Mouse (Mus musculus): ENCODE measurements around the gene Ern2. TPM values are rescaled to one million over a fixed set of nuclear protein-coding genes. Genes with fewer than 3 reads are reported as not detected.

Ern2 gene
- polyA plus RNA-seq, 1 experiment from 2014 or later: 1.7 TPM

GRCm38 (mm10) chr7:122203936-122204335 is 17.9 kb upstream of the Ern2 start:
- Histone ChIP-seq H3K9me3 (ENCODE audit: control insufficient read depth, low read length) (no peaks in the 10 kb centered on the region), H3K36me3 (ENCODE audit: control insufficient read depth, insufficient read depth) (no peaks in the 10 kb centered on the region), H3K4me2 (ENCODE audit: low read length) (no peak overlapping the region), H3K4me3 (replicated peaks; ENCODE audit: low read length) (no peak overlapping the region), H3K9ac (replicated peaks; ENCODE audit: low read depth, low read length) (no peak overlapping the region), H3K4me1 (replicated peaks; ENCODE audit: control insufficient read depth, insufficient read depth, low read length) (no peaks in the 10 kb centered on the region), H3K27ac (ENCODE audit: low read length) (no peak overlapping the region), H3K27me3 (replicated peaks; ENCODE audit: control insufficient read depth, insufficient read depth, low read length) (no peaks in the 10 kb centered on the region)
- 67% methylated on average over 2 of the region's 2 CpGs for WGBS
- ATAC-seq: no peak

- no peak overlapping the region for H3K9ac ChIP-seq (replicated peaks; ENCODE audit: low read depth, low read length)
- 29% methylated on average over 5 of the region's 5 CpGs for whole genome bisulfite sequencing
- H3K4me3 ChIP-seq (replicated peaks; ENCODE audit: low read length): no peak overlapping the region
- no peaks in the 10 kb centered on the region for H3K4me1 ChIP-seq (replicated peaks; ENCODE audit: control insufficient read depth, insufficient read depth, low read length)
- H3K27me3 ChIP-seq (replicated peaks; ENCODE audit: control insufficient read depth, insufficient read depth, low read length): no peaks in the 10 kb centered on the region
- H3K4me2 ChIP-seq (ENCODE audit: low read length): no peak overlapping the region
- 0 out of 2 replicates have a peak, but pooled peaks cover 3% of the 10 kb centered on the region for H3K9me3 ChIP-seq (ENCODE audit: control insufficient read depth, low read length)
- no peaks in the 10 kb centered on the region for H3K36me3 ChIP-seq (ENCODE audit: control insufficient read depth, insufficient read depth)
- no peak for ATAC-seq
- H3K27ac ChIP-seq (ENCODE audit: low read length): no peak overlapping the region
Observed at GRCm38 (mm10) chr7:122199296-122199695, 13.3 kb upstream of the Ern2 start.

GRCm38 (mm10) chr7:122197306-122197705 is 11.3 kb upstream of the Ern2 start:
- no peak for ATAC-seq
- WGBS: 40% methylated on average over 4 of the region's 4 CpGs

GRCm38 (mm10) chr7:122196771-122197170 is 10.8 kb upstream of the Ern2 start:
- Histone ChIP-seq H3K4me2 (ENCODE audit: low read length) (no peak overlapping the region), H3K36me3 (ENCODE audit: control insufficient read depth, insufficient read depth) (no peaks in the 10 kb centered on the region), H3K27me3 (replicated peaks; ENCODE audit: control insufficient read depth, insufficient read depth, low read length) (no peaks in the 10 kb centered on the region), H3K9ac (replicated peaks; ENCODE audit: low read depth, low read length) (no peak overlapping the region), H3K4me1 (replicated peaks; ENCODE audit: control insufficient read depth, insufficient read depth, low read length) (no peaks in the 10 kb centered on the region), H3K27ac (ENCODE audit: low read length) (no peak overlapping the region), H3K4me3 (replicated peaks; ENCODE audit: low read length) (no peak overlapping the region), H3K9me3 (ENCODE audit: control insufficient read depth, low read length) (0 out of 2 replicates have a peak, but pooled peaks cover 3% of the 10 kb centered on the region)
- no peak for ATAC-seq
- WGBS: 90% methylated on average over 9 of the region's 9 CpGs

More at GRCm38 (mm10) chr7:122197306-122197705, 11.3 kb upstream of the Ern2 start:
- Histone ChIP-seq H3K9me3 (ENCODE audit: control insufficient read depth, low read length) (0 out of 2 replicates have a peak, but pooled peaks cover 3% of the 10 kb centered on the region), H3K27me3 (replicated peaks; ENCODE audit: control insufficient read depth, insufficient read depth, low read length) (no peaks in the 10 kb centered on the region), H3K9ac (replicated peaks; ENCODE audit: low read depth, low read length) (no peak overlapping the region), H3K27ac (ENCODE audit: low read length) (no peak overlapping the region), H3K4me2 (ENCODE audit: low read length) (no peak overlapping the region), H3K36me3 (ENCODE audit: control insufficient read depth, insufficient read depth) (no peaks in the 10 kb centered on the region), H3K4me3 (replicated peaks; ENCODE audit: low read length) (no peak overlapping the region), H3K4me1 (replicated peaks; ENCODE audit: control insufficient read depth, insufficient read depth, low read length) (no peaks in the 10 kb centered on the region)

- Histone ChIP-seq H3K4me2 (ENCODE audit: low read length) (no peak overlapping the region), H3K27me3 (replicated peaks; ENCODE audit: control insufficient read depth, insufficient read depth, low read length) (no peaks in the 10 kb centered on the region), H3K4me3 (replicated peaks; ENCODE audit: low read length) (no peak overlapping the region), H3K4me1 (replicated peaks; ENCODE audit: control insufficient read depth, insufficient read depth, low read length) (no peaks in the 10 kb centered on the region), H3K9me3 (ENCODE audit: control insufficient read depth, low read length) (0 out of 2 replicates have a peak, but pooled peaks cover 3% of the 10 kb centered on the region), H3K9ac (replicated peaks; ENCODE audit: low read depth, low read length) (no peak overlapping the region), H3K27ac (ENCODE audit: low read length) (no peak overlapping the region), H3K36me3 (ENCODE audit: control insufficient read depth, insufficient read depth) (no peaks in the 10 kb centered on the region)
- ATAC-seq: no peak
Observed at GRCm38 (mm10) chr7:122193919-122194318, 7.9 kb upstream of the Ern2 start.

GRCm38 (mm10) chr7:122191097-122191496 is 5.1 kb upstream of the Ern2 start:
- ATAC-seq: no peak
- H3K36me3 ChIP-seq (ENCODE audit: control insufficient read depth, insufficient read depth): no peaks in the 10 kb centered on the region
- H3K9me3 ChIP-seq (ENCODE audit: control insufficient read depth, low read length): 0 out of 2 replicates have a peak, but pooled peaks cover 3% of the 10 kb centered on the region
- 73% methylated on average over 10 of the region's 10 CpGs for WGBS
- H3K27ac ChIP-seq (ENCODE audit: low read length): no peak overlapping the region
- H3K4me1 ChIP-seq (replicated peaks; ENCODE audit: control insufficient read depth, insufficient read depth, low read length): no peaks in the 10 kb centered on the region
- H3K9ac ChIP-seq (replicated peaks; ENCODE audit: low read depth, low read length): no peak overlapping the region
- 0 out of 2 replicates have a peak, but pooled peaks cover 2% of the 10 kb centered on the region for H3K27me3 ChIP-seq (replicated peaks; ENCODE audit: control insufficient read depth, insufficient read depth, low read length)
- H3K4me3 ChIP-seq (replicated peaks; ENCODE audit: low read length): no peak overlapping the region
- no peak overlapping the region for H3K4me2 ChIP-seq (ENCODE audit: low read length)

GRCm38 (mm10) chr7:122189484-122189883 is 3.5 kb upstream of the Ern2 start:
- Histone ChIP-seq H3K27me3 (replicated peaks; ENCODE audit: control insufficient read depth, insufficient read depth, low read length) (0 out of 2 replicates have a peak, but pooled peaks cover 2% of the 10 kb centered on the region), H3K27ac (ENCODE audit: low read length) (no peak overlapping the region), H3K4me3 (replicated peaks; ENCODE audit: low read length) (no peak overlapping the region), H3K4me1 (replicated peaks; ENCODE audit: control insufficient read depth, insufficient read depth, low read length) (no peaks in the 10 kb centered on the region), H3K4me2 (ENCODE audit: low read length) (no peak overlapping the region), H3K36me3 (ENCODE audit: control insufficient read depth, insufficient read depth) (no peaks in the 10 kb centered on the region), H3K9me3 (ENCODE audit: control insufficient read depth, low read length) (no peaks in the 10 kb centered on the region), H3K9ac (replicated peaks; ENCODE audit: low read depth, low read length) (no peak overlapping the region)
- no peak for ATAC-seq
- 30% methylated on average over 7 of the region's 7 CpGs for WGBS

- ATAC-seq: no peak
- no peak overlapping the region for H3K4me2 ChIP-seq (ENCODE audit: low read length)
- H3K36me3 ChIP-seq (ENCODE audit: control insufficient read depth, insufficient read depth): no peaks in the 10 kb centered on the region
- H3K27ac ChIP-seq (ENCODE audit: low read length): no peak overlapping the region
- H3K4me1 ChIP-seq (replicated peaks; ENCODE audit: control insufficient read depth, insufficient read depth, low read length): no peaks in the 10 kb centered on the region
- no peak overlapping the region for H3K4me3 ChIP-seq (replicated peaks; ENCODE audit: low read length)
- no peak overlapping the region for H3K9ac ChIP-seq (replicated peaks; ENCODE audit: low read depth, low read length)
- H3K9me3 ChIP-seq (ENCODE audit: control insufficient read depth, low read length): no peaks in the 10 kb centered on the region
- WGBS: 71% methylated on average over 5 of the region's 5 CpGs
- H3K27me3 ChIP-seq (replicated peaks; ENCODE audit: control insufficient read depth, insufficient read depth, low read length): 0 out of 2 replicates have a peak, but pooled peaks cover 2% of the 10 kb centered on the region
Observed at GRCm38 (mm10) chr7:122184569-122184968, 1.4 kb downstream of the Ern2 start.

- WGBS: 93% methylated on average over 7 of the region's 7 CpGs
- no peak overlapping the region for H3K4me3 ChIP-seq (replicated peaks; ENCODE audit: low read length)
Observed at GRCm38 (mm10) chr7:122180720-122181119, 5.3 kb downstream of the Ern2 start.

GRCm38 (mm10) chr7:122171613-122172012 is 14.4 kb downstream of the Ern2 start:
- Histone ChIP-seq H3K27me3 (replicated peaks; ENCODE audit: control insufficient read depth, insufficient read depth, low read length) (no peaks in the 10 kb centered on the region), H3K4me2 (ENCODE audit: low read length) (no peak overlapping the region), H3K27ac (ENCODE audit: low read length) (no peak overlapping the region), H3K9ac (replicated peaks; ENCODE audit: low read depth, low read length) (no peak overlapping the region), H3K9me3 (ENCODE audit: control insufficient read depth, low read length) (no peaks in the 10 kb centered on the region), H3K4me1 (replicated peaks; ENCODE audit: control insufficient read depth, insufficient read depth, low read length) (no peaks in the 10 kb centered on the region), H3K4me3 (replicated peaks; ENCODE audit: low read length) (no peak overlapping the region), H3K36me3 (ENCODE audit: control insufficient read depth, insufficient read depth) (0 out of 2 replicates have a peak, but pooled peaks cover 5% of the 10 kb centered on the region)
- 85% methylated on average over 10 of the region's 10 CpGs for WGBS
- no peak for ATAC-seq

More at GRCm38 (mm10) chr7:122180720-122181119, 5.3 kb downstream of the Ern2 start:
- Histone ChIP-seq H3K4me1 (replicated peaks; ENCODE audit: control insufficient read depth, insufficient read depth, low read length) (no peaks in the 10 kb centered on the region), H3K27me3 (replicated peaks; ENCODE audit: control insufficient read depth, insufficient read depth, low read length) (no peaks in the 10 kb centered on the region), H3K9me3 (ENCODE audit: control insufficient read depth, low read length) (no peaks in the 10 kb centered on the region), H3K27ac (ENCODE audit: low read length) (no peak overlapping the region), H3K9ac (replicated peaks; ENCODE audit: low read depth, low read length) (no peak overlapping the region), H3K36me3 (ENCODE audit: control insufficient read depth, insufficient read depth) (no peaks in the 10 kb centered on the region), H3K4me2 (ENCODE audit: low read length) (no peak overlapping the region)
- no peak for ATAC-seq

All from forebrain, embryonic 16.5 days (tissue).